In the genomic region with DNA sequence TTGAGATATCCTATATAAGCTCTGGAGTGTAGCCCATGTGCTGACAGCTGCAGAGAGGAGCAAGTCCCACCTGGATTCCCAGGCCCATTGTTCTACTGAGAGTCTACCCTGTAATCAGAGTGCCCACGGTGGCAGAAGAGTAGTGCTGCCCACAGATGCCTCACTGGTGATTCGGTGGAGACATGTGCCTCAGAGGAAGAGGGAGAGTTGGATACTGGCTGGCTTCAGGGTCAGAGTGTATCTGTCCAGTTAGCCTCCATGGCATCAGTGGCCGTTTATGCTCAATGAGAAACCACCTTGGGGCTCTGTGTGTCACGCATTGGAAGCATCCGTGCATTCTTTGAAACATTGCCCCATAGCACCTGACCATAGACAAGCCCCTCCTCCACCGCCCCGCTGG, we compare ENCODE assay signal across 1 mouse cellular context.
TF ChIP-seq lines count a peak whose summit lies in the region.

No protein-coding gene starts in this region.

TF ChIP-seq in myocyte, 11 proteins besides CTCF, POLR2A, EP300 and RAD21:
- TF ChIP-seq POLR2AphosphoS2 (IDR thresholded peaks at IDR 0.05; ENCODE audit: insufficient read length, low read depth) (peak; percentile 22), E2F4 (IDR thresholded peaks at IDR 0.05; ENCODE audit: insufficient read depth) (no peak), MAX (IDR thresholded peaks at IDR 0.05; ENCODE audit: low read depth) (no peak), CEBPB (IDR thresholded peaks at IDR 0.05; ENCODE audit: insufficient read depth, poor library complexity, severe bottlenecking) (no peak), TCF12 (IDR thresholded peaks at IDR 0.05; ENCODE audit: insufficient read depth, poor library complexity, severe bottlenecking) (no peak), MYOD1 (IDR thresholded peaks at IDR 0.05; ENCODE audit: control insufficient read depth in 1 of 3, insufficient read length in 2 of 3, low read depth in 2 of 3) (peak in 1 of 3 experiments; percentile 16)
